Mouse (Mus musculus) c-Kit-positive CD71-positive TER-119-positive erythroid progenitor cells, embryonic 14.5 days (primary cell): ENCODE data around the gene Mcrip2.
"Not testable (repeated sequence)": the region's sequence is repeated elsewhere in the genome, so short reads cannot be mapped to it uniquely, and the experiment has no call there.

Experiments used
- DNase-seq: peaks from one replicate; pipeline ENCODE4 v3.0.0-alpha.2; 2013; ENCODE audit warnings: low spot score

The Mcrip2 gene

GRCm38 (mm10) chr17:25880913-25881641, 12.5 kb upstream of the Mcrip2 start:
- DNase-seq, result no peak

- DNase-seq, result no peak
These were observed 11.8 kb upstream of the Mcrip2 start, which contains the start of gene Wfikkn1 for GRCm38 (mm10) chr17:25880196-25880910. Gene Wfikkn1, minus strand, starts transcription at chr17:25880858.

- no peak for DNase-seq
These were observed 11.2 kb upstream of the Mcrip2 start for GRCm38 (mm10) chr17:25879750-25880149.

GRCm38 (mm10) chr17:25879261-25879660, 10.7 kb upstream of the Mcrip2 start:
- DNase-seq, result no peak

- no peak for DNase-seq
These were observed 10.1 kb upstream of the Mcrip2 start for GRCm38 (mm10) chr17:25878611-25879180.

- no peak for DNase-seq
These were observed 9.4 kb upstream of the Mcrip2 start for GRCm38 (mm10) chr17:25877741-25878610.

GRCm38 (mm10) chr17:25877025-25877424, 8.5 kb upstream of the Mcrip2 start:
- DNase-seq, result no peak

- no peak for DNase-seq
These were observed 7.9 kb upstream of the Mcrip2 start for GRCm38 (mm10) chr17:25876347-25876915.

- peak; percentile 81 for DNase-seq
These were observed 6.9 kb upstream of the Mcrip2 start for GRCm38 (mm10) chr17:25875171-25876136.

- DNase-seq, result peak; percentile 94
These were observed 6.2 kb upstream of the Mcrip2 start, which contains the start of gene Mettl26 for GRCm38 (mm10) chr17:25874721-25875170. Gene Mettl26, plus strand, starts transcription at chr17:25875074.

- no peak for DNase-seq
These were observed 5.7 kb upstream of the Mcrip2 start for GRCm38 (mm10) chr17:25874148-25874720.

GRCm38 (mm10) chr17:25873405-25874147, 5.0 kb upstream of the Mcrip2 start:
- DNase-seq, result no peak

- no peak for DNase-seq
These were observed 4.1 kb upstream of the Mcrip2 start for GRCm38 (mm10) chr17:25872676-25873075.

GRCm38 (mm10) chr17:25871566-25871965, 3.0 kb upstream of the Mcrip2 start:
- DNase-seq, result not testable (repeated sequence)

- DNase-seq, result no peak
These were observed 1.4 kb upstream of the Mcrip2 start for GRCm38 (mm10) chr17:25869954-25870353.

GRCm38 (mm10) chr17:25869498-25869897, 934 bp upstream of the Mcrip2 start:
- DNase-seq, result no peak

- DNase-seq, result peak; percentile 39
These were observed 546 bp downstream of the Mcrip2 start for GRCm38 (mm10) chr17:25867836-25868600.

GRCm38 (mm10) chr17:25867509-25867835, 1.1 kb downstream of the Mcrip2 start:
- peak; percentile 41 for DNase-seq

GRCm38 (mm10) chr17:25866172-25866571, 2.4 kb downstream of the Mcrip2 start:
- no peak for DNase-seq
